In the genomic region with DNA sequence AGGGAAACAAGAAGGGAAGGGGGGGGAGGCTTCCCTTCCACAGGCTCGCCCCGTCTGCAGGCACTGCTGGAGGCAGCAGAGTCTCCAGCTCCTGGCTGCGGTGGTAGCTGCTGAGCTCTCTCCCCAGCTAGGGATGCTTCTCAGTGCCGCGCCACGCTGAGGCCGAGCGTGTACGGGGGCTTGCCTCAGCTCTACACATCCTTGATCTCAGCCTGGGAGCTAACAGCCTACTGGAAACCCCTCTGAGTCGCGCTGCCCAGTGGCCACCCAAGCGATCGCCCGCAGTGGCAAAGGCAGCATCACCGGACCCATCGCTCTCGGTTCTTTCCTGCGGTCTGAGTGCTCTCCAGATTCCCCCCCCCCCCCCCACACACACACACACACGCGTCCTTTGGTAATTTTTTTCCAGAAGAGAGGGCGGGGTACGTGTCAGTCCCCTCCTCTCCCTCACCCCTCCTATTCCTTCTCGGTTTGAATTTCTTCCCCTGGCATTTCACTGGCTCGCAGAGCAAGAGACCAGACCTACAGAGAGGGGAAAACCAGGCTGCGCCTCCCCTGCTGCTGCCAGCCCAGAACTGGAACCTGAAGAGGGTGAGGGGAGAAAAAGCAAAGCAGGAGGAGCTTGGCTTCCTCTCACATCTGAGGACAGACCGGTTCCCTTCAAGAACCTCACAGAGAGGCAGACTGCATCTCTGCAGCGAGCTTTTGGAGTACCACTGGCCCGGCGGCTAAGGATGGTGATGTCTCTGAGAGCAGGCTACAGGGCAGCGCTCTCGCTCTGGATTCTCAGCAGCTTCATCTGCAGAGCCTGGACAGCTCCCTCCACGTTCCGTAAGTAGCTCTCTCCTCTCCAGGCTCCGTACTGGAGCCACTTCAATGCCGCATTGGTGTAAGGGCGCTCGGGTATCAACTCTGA, we compare ENCODE assay signal across 9 mouse cellular contexts. TPM values are rescaled to one million over a fixed set of nuclear protein-coding genes. Genes with fewer than 3 reads are reported as not detected.
DNase-seq lines count a peak whose midpoint lies in the region; ATAC-seq and TF ChIP-seq lines count a peak whose summit lies in the region.
"Had no signal": no experiment of that assay in that cellular context is flagged by ENCODE, and none has a peak within 500 bp of the region (broad histone marks: within the 10 kb centered on the region; RNA-seq: fewer than 3 reads in every experiment).

No protein-coding gene starts in this region.

- no peaks in the 10 kb centered on the region; the same call in 1 of the 2 replicates for H3K27me3 ChIP-seq in forebrain, embryonic 12.5 days
- no peaks in the 10 kb centered on the region for H3K27me3 ChIP-seq in midbrain, postnatal 0 days (ENCODE audit: insufficient read depth, low read length)

- TF ChIP-seq POLR2A in brain, embryonic 14.5 days (IDR thresholded peaks at IDR 0.05; ENCODE audit: borderline replicate concordance, extremely low read depth, insufficient read depth, insufficient read length, poor library complexity, severe bottlenecking): 0 out of 2 replicates have a peak, but pooled peaks have one; percentile 20

- H3K4me2 ChIP-seq in forebrain, embryonic 12.5 days: peak overlapping the region; percentile 69
- peak overlapping the region; percentile 53 for H3K4me2 ChIP-seq in midbrain, postnatal 0 days (ENCODE audit: low read depth, low read length, poor library complexity, severe bottlenecking)

- H3K9ac ChIP-seq in ES-E14 (ENCODE audit: insufficient read depth, low read depth, low read length, poor library complexity, severe bottlenecking): no peak overlapping the region
- H3K9ac ChIP-seq in forebrain, embryonic 12.5 days: peak overlapping the region; percentile 54
- H3K9ac ChIP-seq in midbrain, postnatal 0 days (replicated peaks; ENCODE audit: low read length, poor library complexity, severe bottlenecking): peak overlapping the region; percentile 76
- H3K9ac ChIP-seq: liver, embryonic 14.5 days had no signal

- H3K4me3 ChIP-seq in ES-E14 (ENCODE audit: insufficient read depth in 1 of 2, low read depth in 1 of 2, low read length in 2 of 2, poor library complexity in 1 of 2, severe bottlenecking in 1 of 2): peak overlapping the region; percentile 30 to 37; a peak in 2 of 4 replicates
- H3K4me3 ChIP-seq in forebrain, embryonic 12.5 days (replicated peaks): peak overlapping the region; percentile 49
- H3K4me3 ChIP-seq in midbrain, postnatal 0 days (ENCODE audit: low read depth, low read length): peak overlapping the region; percentile 63

- no peak overlapping the region for H3K27ac ChIP-seq in ES-E14 (ENCODE audit: insufficient read depth, low read depth, low read length, poor library complexity, severe bottlenecking)
- H3K27ac ChIP-seq in forebrain, embryonic 12.5 days: peak overlapping the region; percentile 61; the same call in 1 of the 2 replicates
- H3K27ac ChIP-seq in midbrain, postnatal 0 days (ENCODE audit: low read depth, low read length): peak overlapping the region; percentile 84
- H3K27ac ChIP-seq: liver, embryonic 14.5 days had no signal

- no peaks in the 10 kb centered on the region for H3K9me3 ChIP-seq in ES-E14 (ENCODE audit: control insufficient read depth, insufficient read depth, low read depth, low read length)
- no peaks in the 10 kb centered on the region for H3K9me3 ChIP-seq in forebrain, embryonic 12.5 days
- H3K9me3 ChIP-seq in midbrain, postnatal 0 days (ENCODE audit: low read length): no peaks in the 10 kb centered on the region

- in situ Hi-C loops in ES-E14 (cut with MboI; ENCODE audit: low sequenced_read_pairs in 2 of 2, unreplicated experiment in 2 of 2): no loop called here

- under 1% methylated on average over 34 of the region's 37 CpGs for WGBS in forebrain, embryonic 12.5 days
- WGBS in midbrain, postnatal 0 days: under 1% methylated on average over 34 of the region's 37 CpGs

- H3K4me1 ChIP-seq in ES-E14 (ENCODE audit: control insufficient read depth in 2 of 2, insufficient read depth in 2 of 2, low read length in 2 of 2, poor library complexity in 1 of 2): no peaks in the 10 kb centered on the region
- H3K4me1 ChIP-seq in forebrain, embryonic 12.5 days: peaks cover 3% of the 10 kb centered on the region; the same call in 1 of the 2 replicates
- H3K4me1 ChIP-seq in midbrain, postnatal 0 days (ENCODE audit: insufficient read depth, low read length): no peaks in the 10 kb centered on the region

- DNase-seq in ES-E14 (ENCODE audit: low read depth, low spot score) (peak; percentile 36), adipocyte (ENCODE audit: low spot score) (no peak)
- DNase-seq in brain, embryonic 14.5 days (ENCODE audit: low read depth): peak; percentile 85
- peak; percentile 51 to 68 for DNase-seq in layer of hippocampus, postnatal 10 days (ENCODE audit: low spot score in 2 of 2)
- DNase-seq in midbrain, postnatal 0 days (ENCODE audit: low spot score): peak; percentile 80
- no peak for DNase-seq in thymus, postnatal 10 days (ENCODE audit: low spot score in 2 of 2)

- no peaks in the 10 kb centered on the region for H3K36me3 ChIP-seq in ES-E14 (ENCODE audit: control insufficient read depth, insufficient read depth, low read length, poor library complexity, severe bottlenecking)
- no peaks in the 10 kb centered on the region for H3K36me3 ChIP-seq in forebrain, embryonic 12.5 days (replicated peaks)
- no peaks in the 10 kb centered on the region for H3K36me3 ChIP-seq in midbrain, postnatal 0 days (ENCODE audit: insufficient read depth, low read length)

- peak; percentile 90 for ATAC-seq in forebrain, embryonic 12.5 days (ENCODE audit: low FRiP score)
- ATAC-seq in midbrain, postnatal 0 days (ENCODE audit: low FRiP score): peak; percentile 87
- ATAC-seq in megakaryocyte, adult 5-6 weeks (ENCODE audit: poor library complexity, severe bottlenecking): no peak

- TF ChIP-seq CTCF in brain, embryonic 14.5 days (IDR thresholded peaks at IDR 0.05; ENCODE audit: borderline replicate concordance, extremely low read depth, insufficient read depth, insufficient read length): no peak
- TF ChIP-seq CTCF in midbrain, postnatal 0 days (IDR thresholded peaks at IDR 0.05): no peak; the same call in 1 of the 2 replicates

TF ChIP-seq in ES-E14, 5 proteins besides CTCF, POLR2A, EP300 and RAD21:
- no peak for TF ChIP-seq HCFC1 (IDR thresholded peaks at IDR 0.05; ENCODE audit: borderline replicate concordance, insufficient read depth, low read length)
- no peak for TF ChIP-seq ZNF384 (IDR thresholded peaks at IDR 0.05; ENCODE audit: low read depth, low read length)
- TF ChIP-seq CHD2 (IDR thresholded peaks at IDR 0.05; ENCODE audit: low read depth, low read length): no peak
- no peak for TF ChIP-seq ZC3H11A (IDR thresholded peaks at IDR 0.05; ENCODE audit: borderline replicate concordance, low read depth, low read length)
TF ChIP-seq in ES-E14: peak in this region for 0.

RNA-seq across cellular contexts. Expression of gene Cntnap2, which starts 0.7 kb away (rescaled TPM):
- 3.9 and 7.9 TPM in 2 replicates for total RNA-seq in ES-E14 (2012; rRNA removed)
- 75.8 and 77.9 TPM in 2 replicates for polyA plus RNA-seq in brain, embryonic 14.5 days (2012; rRNA removed)
- polyA plus RNA-seq in forebrain, embryonic 12.5 days (2016; fragmentation: Nextera tagmentation; extraction: Ambion mirVana): 99.3 and 104 TPM in 2 replicates
- total RNA-seq in layer of hippocampus, postnatal 10 days (2021): 100 to 1,000 TPM; 122 to 124 TPM
- 106 and 108 TPM in 2 replicates for total RNA-seq in midbrain, postnatal 0 days (2014; rRNA removed)
- 51.1 and 53.6 TPM in 2 replicates for polyA plus RNA-seq in midbrain, postnatal 0 days (2015; fragmentation: Nextera tagmentation; extraction: Ambion mirVana)
- not detected in 2 replicates for total RNA-seq in megakaryocyte, adult 5-6 weeks (2015)
- total RNA-seq in megakaryocyte, adult 5-6 weeks (2017): not detected in 2 replicates

Comparison
In these comparisons a context has a peak if more than half of its experiments do, and no peak if none do; other contexts are left out.
1. DNase-seq: peak in ES-E14 (single experiment), brain, embryonic 14.5 days (single experiment), layer of hippocampus, postnatal 10 days (2 of 2) and midbrain, postnatal 0 days (single experiment); none in adipocyte (single experiment) and thymus, postnatal 10 days (0 of 2).
2. RNA of gene Cntnap2, which starts 0.7 kb away (total RNA-seq): 122 to 124 TPM in layer of hippocampus, postnatal 10 days and 106 to 108 TPM in midbrain, postnatal 0 days; 3.9 to 7.9 TPM in ES-E14 and not detected in megakaryocyte, adult 5-6 weeks; every median in the first group is over 10 times any median in the second.
3. Peak in every context shown above with its lines, with median percentiles within 50 percentile points of each other: H3K4me3 ChIP-seq.